Mouse (Mus musculus) forebrain, embryonic 16.5 days (tissue): ENCODE results near the gene 4930595D18Rik. TPM values are rescaled to one million over a fixed set of nuclear protein-coding genes. Genes with fewer than 3 reads are reported as not detected.

Source experiments
- ATAC-seq: fragments of 200-750 bp; cut with Nextera tagmentation; 2 replicates; pipeline ENCODE4 v1.8.0; 2017; ENCODE audit warnings: mild to moderate bottlenecking, moderate library complexity
- H3K27ac ChIP-seq: fragments of 300-500 bp; sonication (generic); 2 replicates; pipeline ENCODE4 v1.5.1; 2014; ENCODE audit warnings: low read length, control low read depth
- H3K27me3 ChIP-seq: fragments of 300-500 bp; sonication (generic); replicated peaks from 2 replicates; pipeline ENCODE4 v1.6.1; 2014; ENCODE audit warnings: low read length; ENCODE audit not compliant: control insufficient read depth, insufficient read depth
- H3K36me3 ChIP-seq: fragments of 300-500 bp; sonication (generic); 2 replicates; pipeline ENCODE4 v1.6.1; 2014; ENCODE audit not compliant: control insufficient read depth, insufficient read depth
- H3K4me1 ChIP-seq: fragments of 300-500 bp; sonication (generic); replicated peaks from 2 replicates; pipeline ENCODE4 v1.6.1; 2014; ENCODE audit warnings: low read length; ENCODE audit not compliant: control insufficient read depth, insufficient read depth
- H3K4me2 ChIP-seq: fragments of 300-500 bp; sonication (generic); 2 replicates; pipeline ENCODE4 v1.6.1; 2014; ENCODE audit warnings: mild to moderate bottlenecking, low read length, control low read depth
- H3K4me3 ChIP-seq: fragments of 300-500 bp; sonication (generic); replicated peaks from 2 replicates; pipeline ENCODE4 v1.5.1; 2014; ENCODE audit warnings: mild to moderate bottlenecking, low read length, control low read depth
- H3K9ac ChIP-seq: fragments of 300-500 bp; sonication (generic); replicated peaks from 2 replicates; pipeline ENCODE4 v1.6.1; 2014; ENCODE audit warnings: low read depth, low read length, control low read depth
- H3K9me3 ChIP-seq: fragments of 300-500 bp; sonication (generic); 2 replicates; pipeline ENCODE4 v1.6.1; 2016; ENCODE audit warnings: low read length; ENCODE audit not compliant: control insufficient read depth
- WGBS: fragments of 180-500 bp; shearing (Covaris S2); extraction: QIAGEN DNeasy Blood & Tissue Kit; methylation state at CpG from one replicate; pipeline ENCODE4 v1.1.7; 2014; 5-methylcytosine and 5-hydroxymethylcytosine counted together
- polyA plus RNA-seq: library from polyadenylated mRNA; unstranded; fragments of >200 nt; fragmentation: Nextera tagmentation; extraction: Ambion mirVana; gene quantifications from 2 replicates; pipeline ENCODE4 v1.2.1, GENCODE M21; 2015

Gene 4930595D18Rik
- polyA plus RNA-seq, 1 experiment from 2014 or later: not detected

DNA sequence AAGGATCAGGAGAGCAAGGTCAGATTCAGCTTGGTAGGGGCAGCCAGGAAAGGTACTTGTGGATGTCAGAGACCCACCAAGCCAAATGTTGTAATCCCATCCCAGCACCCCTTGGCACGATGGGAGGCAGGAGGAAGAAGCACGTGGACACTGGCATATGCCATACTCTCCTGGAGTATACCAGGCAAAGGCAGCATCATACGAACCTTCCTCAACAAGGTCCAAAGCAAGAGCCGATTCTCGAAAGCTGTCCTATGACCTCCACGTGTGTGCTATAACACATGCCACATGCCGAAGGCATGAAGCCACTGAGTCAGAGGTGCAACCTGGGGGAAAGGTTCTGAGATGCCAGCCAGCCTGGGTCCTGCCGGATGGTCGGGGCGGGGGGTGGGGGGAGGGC, 23.4 kb downstream of the 4930595D18Rik start:
- Histone ChIP-seq H3K4me2 (no peak overlapping the region), H3K4me3 (no peak overlapping the region), H3K27ac (no peak overlapping the region), H3K27me3 (no peaks in the 10 kb centered on the region), H3K36me3 (no peaks in the 10 kb centered on the region), H3K9me3 (no peaks in the 10 kb centered on the region), H3K9ac (no peak overlapping the region), H3K4me1 (peaks cover 38% of the 10 kb centered on the region)
- 94% methylated on average over 10 of the region's 10 CpGs for WGBS
- ATAC-seq: no peak

- no peaks in the 10 kb centered on the region for H3K36me3 ChIP-seq
- no peak overlapping the region for H3K4me3 ChIP-seq
- H3K4me1 ChIP-seq: peaks cover 27% of the 10 kb centered on the region
- no peak overlapping the region for H3K9ac ChIP-seq
- no peak for ATAC-seq
- H3K9me3 ChIP-seq: no peaks in the 10 kb centered on the region
- H3K27me3 ChIP-seq: no peaks in the 10 kb centered on the region
- no peak overlapping the region for H3K4me2 ChIP-seq
- no peak overlapping the region for H3K27ac ChIP-seq
- WGBS: 73% methylated on average over 12 of the region's 12 CpGs
Measured at GRCm38 (mm10) chr12:111159659-111160428, 24.4 kb downstream of the 4930595D18Rik start.

DNA sequence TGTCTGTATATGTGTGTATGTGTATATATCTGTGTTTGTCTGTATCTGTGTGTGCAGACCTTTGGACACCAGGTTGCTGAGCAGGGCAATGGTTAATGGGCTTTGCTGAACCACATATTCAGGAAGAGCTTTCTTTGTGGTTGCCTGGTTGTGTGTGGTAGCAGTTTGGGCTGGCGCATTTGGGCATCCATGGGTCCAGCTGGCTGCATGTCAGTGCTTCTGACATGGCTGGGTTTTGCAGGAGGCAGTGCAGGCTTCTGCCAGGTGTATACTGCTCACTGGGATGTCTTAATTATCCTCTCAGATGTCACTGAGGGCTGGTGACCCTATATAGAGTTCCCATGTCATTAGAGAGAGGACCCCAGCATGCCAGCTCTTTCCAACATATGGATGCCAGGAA, 28.5 kb downstream of the 4930595D18Rik start:
- Histone ChIP-seq H3K4me3 (no peak overlapping the region), H3K27me3 (no peaks in the 10 kb centered on the region), H3K4me1 (peaks cover 6% of the 10 kb centered on the region; the same call in 1 of the 2 replicates), H3K36me3 (no peaks in the 10 kb centered on the region), H3K9me3 (no peaks in the 10 kb centered on the region), H3K4me2 (no peak overlapping the region), H3K9ac (no peak overlapping the region), H3K27ac (no peak overlapping the region)
- 88% methylated on average over 1 of the region's 1 CpGs for WGBS
- ATAC-seq: no peak

GRCm38 (mm10) chr12:111154641-111155040, 29.6 kb downstream of the 4930595D18Rik start:
- Histone ChIP-seq H3K27me3 (no peaks in the 10 kb centered on the region), H3K9me3 (no peaks in the 10 kb centered on the region), H3K27ac (no peak overlapping the region), H3K4me2 (no peak overlapping the region), H3K9ac (no peak overlapping the region), H3K4me1 (peaks cover 6% of the 10 kb centered on the region; the same call in 1 of the 2 replicates), H3K36me3 (no peaks in the 10 kb centered on the region), H3K4me3 (no peak overlapping the region)
- WGBS: 92% methylated on average over 6 of the region's 6 CpGs
- ATAC-seq: no peak

GRCm38 (mm10) chr12:111153946-111154345, 30.3 kb downstream of the 4930595D18Rik start:
- H3K4me3 ChIP-seq: no peak overlapping the region
- no peak overlapping the region for H3K27ac ChIP-seq
- no peaks in the 10 kb centered on the region for H3K36me3 ChIP-seq
- H3K4me2 ChIP-seq: no peak overlapping the region
- H3K9me3 ChIP-seq: no peaks in the 10 kb centered on the region
- H3K4me1 ChIP-seq: peaks cover 6% of the 10 kb centered on the region; the same call in 1 of the 2 replicates
- 64% methylated on average over 5 of the region's 5 CpGs for WGBS
- H3K27me3 ChIP-seq: no peaks in the 10 kb centered on the region
- ATAC-seq: no peak
- no peak overlapping the region for H3K9ac ChIP-seq

DNA sequence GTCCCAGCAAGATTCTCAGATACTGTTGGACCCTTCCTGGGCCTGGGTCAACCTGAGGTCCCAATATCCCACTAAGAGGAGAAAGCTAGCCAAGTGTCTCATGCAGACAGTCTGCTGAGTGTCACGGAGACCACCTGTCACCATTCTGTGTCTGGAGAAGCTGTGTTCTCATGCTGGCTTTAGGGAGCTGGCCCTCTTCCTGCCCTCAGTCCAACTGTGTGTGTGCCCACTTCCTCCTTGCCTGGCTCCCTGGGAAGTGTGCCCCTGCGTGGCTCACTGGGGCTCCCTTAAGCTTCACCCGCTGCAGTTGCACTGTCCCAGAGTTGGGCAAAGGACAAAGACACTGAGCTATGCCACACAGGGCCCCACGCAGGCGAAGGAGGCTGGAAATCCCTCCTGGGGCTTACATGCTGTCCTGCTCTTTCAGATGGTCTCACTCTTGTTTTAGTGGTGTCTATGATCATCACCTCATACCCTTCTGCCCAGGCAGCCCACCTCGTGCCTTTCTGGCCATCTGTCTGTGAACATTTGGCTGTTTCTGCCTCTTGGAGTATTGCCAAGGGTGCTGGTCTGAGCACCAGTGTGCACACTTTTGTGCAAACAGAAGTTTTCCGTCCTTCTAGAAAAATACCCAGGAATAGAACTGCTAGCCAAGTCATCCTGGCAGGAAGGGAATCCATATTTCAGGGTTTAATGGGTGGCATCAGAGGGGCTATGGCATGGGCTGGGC, 31.1 kb downstream of the 4930595D18Rik start:
- 52% methylated on average over 7 of the region's 7 CpGs for WGBS
- H3K9me3 ChIP-seq: no peaks in the 10 kb centered on the region
- H3K4me1 ChIP-seq: peaks cover 6% of the 10 kb centered on the region; the same call in 1 of the 2 replicates
- H3K4me3 ChIP-seq: no peak overlapping the region
- no peak overlapping the region for H3K27ac ChIP-seq
- no peaks in the 10 kb centered on the region for H3K36me3 ChIP-seq
- no peak overlapping the region for H3K4me2 ChIP-seq
- no peak for ATAC-seq
- H3K9ac ChIP-seq: no peak overlapping the region
- H3K27me3 ChIP-seq: no peaks in the 10 kb centered on the region

- H3K4me2 ChIP-seq: no peak overlapping the region
- no peaks in the 10 kb centered on the region for H3K36me3 ChIP-seq
- no peaks in the 10 kb centered on the region for H3K9me3 ChIP-seq
- H3K4me3 ChIP-seq: no peak overlapping the region
- no peak overlapping the region for H3K9ac ChIP-seq
- no peak for ATAC-seq
- H3K27ac ChIP-seq: no peak overlapping the region
- H3K4me1 ChIP-seq: peaks cover 6% of the 10 kb centered on the region; the same call in 1 of the 2 replicates
- H3K27me3 ChIP-seq: no peaks in the 10 kb centered on the region
- WGBS: 90% methylated on average over 6 of the region's 6 CpGs
Measured at GRCm38 (mm10) chr12:111152579-111152978, 31.7 kb downstream of the 4930595D18Rik start.

DNA sequence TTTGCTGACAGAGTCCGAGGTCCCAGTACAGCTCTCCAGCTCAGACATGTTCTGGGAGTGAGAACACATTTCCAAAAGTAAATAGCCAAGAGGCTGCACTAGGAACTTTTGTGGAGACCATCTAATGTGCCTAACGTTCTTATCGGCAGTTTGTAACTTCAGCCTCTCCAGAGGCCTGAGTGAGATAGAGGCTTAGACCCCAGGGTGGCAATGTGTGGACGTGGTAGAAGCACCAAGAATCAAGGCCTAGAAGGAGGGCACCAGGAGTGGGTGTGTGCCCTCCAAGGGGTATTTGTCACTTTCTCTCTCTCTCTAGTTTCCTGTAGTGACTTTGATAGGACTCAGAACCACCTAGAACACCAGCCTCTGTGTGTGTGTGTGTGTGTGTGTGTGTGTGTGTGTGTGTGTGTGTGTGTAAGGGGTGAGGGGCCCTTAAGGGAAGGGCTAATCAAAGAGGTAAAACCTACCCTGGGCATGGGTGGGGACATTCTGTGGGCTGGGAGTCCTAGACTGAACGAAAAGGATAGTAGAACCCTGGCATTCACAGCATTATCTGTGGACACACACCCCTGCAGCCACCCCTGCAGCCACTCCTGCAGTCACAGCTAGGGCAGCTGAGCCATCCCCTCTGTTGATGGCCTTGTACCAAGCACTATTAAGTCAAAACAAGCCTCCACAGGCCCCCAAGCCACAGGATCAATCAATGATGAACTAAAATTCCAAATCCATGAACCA, 32.7 kb downstream of the 4930595D18Rik start:
- 89% methylated on average over 5 of the region's 5 CpGs for WGBS
- Histone ChIP-seq H3K4me3 (no peak overlapping the region), H3K27me3 (no peaks in the 10 kb centered on the region), H3K9ac (no peak overlapping the region), H3K4me1 (peaks cover 6% of the 10 kb centered on the region; the same call in 1 of the 2 replicates), H3K4me2 (no peak overlapping the region), H3K27ac (no peak overlapping the region), H3K9me3 (no peaks in the 10 kb centered on the region), H3K36me3 (no peaks in the 10 kb centered on the region)
- ATAC-seq: no peak

DNA sequence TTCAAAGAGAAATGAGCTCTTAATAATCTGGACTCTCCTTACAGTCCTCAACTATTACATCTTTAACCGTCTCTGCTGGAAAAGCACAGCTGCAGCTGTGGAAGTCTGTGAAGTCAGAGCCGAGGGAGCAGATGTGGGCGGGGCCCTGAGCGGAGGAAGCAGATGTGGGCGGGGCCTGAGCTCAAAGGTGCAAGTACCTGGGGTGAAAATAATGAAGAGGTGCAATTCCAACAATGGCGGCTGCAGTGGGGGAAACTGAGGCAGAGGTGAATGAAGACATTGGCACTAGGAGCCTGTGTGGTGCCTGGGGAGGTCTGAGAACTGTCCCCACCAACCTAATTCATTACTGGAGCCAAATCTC, 34.1 kb downstream of the 4930595D18Rik start:
- H3K27me3 ChIP-seq: no peaks in the 10 kb centered on the region
- ATAC-seq: no peak
- 9% methylated on average over 6 of the region's 6 CpGs for WGBS
- H3K4me3 ChIP-seq: no peak overlapping the region
- H3K9ac ChIP-seq: no peak overlapping the region
- no peaks in the 10 kb centered on the region for H3K9me3 ChIP-seq
- H3K4me2 ChIP-seq: no peak overlapping the region
- peaks cover 14% of the 10 kb centered on the region for H3K4me1 ChIP-seq
- H3K36me3 ChIP-seq: no peaks in the 10 kb centered on the region
- no peak overlapping the region for H3K27ac ChIP-seq
